Mouse (Mus musculus) G1E (cell line): ENCODE data around the gene Esrra. TPM values are rescaled to one million over a fixed set of nuclear protein-coding genes. Genes with fewer than 3 reads are reported as not detected.

Experiments used
- ATAC-seq: 2 replicates; pipeline ENCODE4 v1.8.0; 2016; ENCODE audit warnings: mild to moderate bottlenecking; ENCODE audit not compliant: insufficient number of reproducible peaks, poor library complexity, low FRiP score, severe bottlenecking; ENCODE audit errors: extremely low read depth
- DNase-seq: peaks from one replicate; pipeline ENCODE4 v3.0.0; 2012; ENCODE audit warnings: low spot score
- H3K27me3 ChIP-seq: 2 replicates; pipeline ENCODE4 v1.6.1; 2012; ENCODE audit warnings: mild to moderate bottlenecking, low read length, inconsistent platforms; ENCODE audit not compliant: insufficient read depth
- H3K36me3 ChIP-seq: replicated peaks from 2 replicates; pipeline ENCODE3; 2012; ENCODE audit warnings: mild to moderate bottlenecking, inconsistent platforms
- H3K4me1 ChIP-seq: 2 replicates; pipeline ENCODE4 v1.6.1; 2012; ENCODE audit warnings: low read depth, low read length, inconsistent platforms, mixed read lengths; ENCODE audit not compliant: insufficient read depth
- H3K4me3 ChIP-seq: 2 replicates; pipeline ENCODE4 v1.5.1; 2012; ENCODE audit warnings: low read depth, mild to moderate bottlenecking, inconsistent platforms, low read length, moderate library complexity, mixed read lengths
- H3K9me3 ChIP-seq: replicated peaks from 2 replicates; pipeline ENCODE4 v1.6.1; 2012; ENCODE audit warnings: inconsistent platforms
- CTCF ChIP-seq: IDR thresholded peaks from 2 replicates; pipeline ENCODE4 v1.5.1; 2012; ENCODE audit warnings: low read depth, low read length, inconsistent platforms, mixed read lengths
- GATA1 ChIP-seq: IDR thresholded peaks from 2 replicates; pipeline ENCODE4 v1.6.1; 2012; ENCODE audit warnings: borderline replicate concordance, low read length, inconsistent platforms, mixed read lengths
- GATA2 ChIP-seq: IDR thresholded peaks from 2 replicates; pipeline ENCODE4 v1.6.1; 2012; ENCODE audit warnings: low read depth, low read length, inconsistent platforms, borderline replicate concordance
- POLR2AphosphoS5 ChIP-seq: IDR thresholded peaks from 2 replicates; pipeline ENCODE4 v1.6.1; 2012; ENCODE audit warnings: low read depth, low read length, inconsistent platforms; ENCODE audit not compliant: insufficient replicate concordance
- TAL1 ChIP-seq: conservative IDR thresholded peaks from 2 replicates; pipeline ENCODE4 v1.6.1; 2012; ENCODE audit warnings: low read depth, low read length, inconsistent platforms, mixed read lengths
- polyA plus RNA-seq: library from polyadenylated mRNA; stranded (reverse); fragments of >175 nt; gene quantifications from 2 replicates; pipeline ENCODE4 v1.2.3, GENCODE M21; 2012
- total RNA-seq, 2 experiments: library from RNA; stranded (forward) in 1 of 2; stranded (reverse) in 1 of 2; fragments of 200-1000 nt in 1 of 2; fragments of >200 nt in 1 of 2; fragmentation: Nextera tagmentation in 1 of 2; gene quantifications; 2 replicates each; pipeline ENCODE4 v1.2.3; 2014 to 2017

The Esrra gene
- total and polyA plus RNA-seq, 3 experiments, result 10.0 to 42.6 (median 21.1) TPM

GRCm38 (mm10) chr19:6869355-6869754 lies 52.3 kb downstream of the Esrra start:
- Histone ChIP-seq H3K4me1 (peaks cover 34% of the 10 kb centered on the region), H3K9me3 (no peaks in the 10 kb centered on the region), H3K27me3 (no peaks in the 10 kb centered on the region), H3K36me3 (no peaks in the 10 kb centered on the region), H3K4me3 (peak overlapping the region; percentile 66)
- DNase-seq (no peak), ATAC-seq (peak; percentile 73)
- TF ChIP-seq POLR2AphosphoS5 (no peak), GATA2 (no peak), TAL1 (no peak)

GRCm38 (mm10) chr19:6861451-6861850 lies 60.2 kb downstream of the Esrra start:
- Histone ChIP-seq H3K9me3 (no peaks in the 10 kb centered on the region), H3K4me1 (peaks cover 43% of the 10 kb centered on the region), H3K27me3 (no peaks in the 10 kb centered on the region), H3K4me3 (no peak overlapping the region), H3K36me3 (peaks cover 37% of the 10 kb centered on the region)
- TF ChIP-seq CTCF (no peak), POLR2AphosphoS5 (no peak), GATA2 (no peak), GATA1 (no peak), TAL1 (no peak)
- ATAC-seq (no peak), DNase-seq (no peak)

Other genes starting within 250 kb of the Esrra start
- gene Rps6ka4, start 81.2 kb downstream of the Esrra start, total RNA-seq (2014; fragmentation: Nextera tagmentation), result 3.6 and 9.6 TPM in 2 replicates
- 7.2 and 9.8 TPM in 2 replicates for gene Rps6ka4, start 81.2 kb downstream of the Esrra start, total RNA-seq (2017)
- 29.5 and 37.6 TPM in 2 replicates for gene Rps6ka4, start 81.2 kb downstream of the Esrra start, polyA plus RNA-seq
- gene Ccdc88b, start 63.6 kb downstream of the Esrra start, total RNA-seq (2014; fragmentation: Nextera tagmentation), result 14.6 and 18.8 TPM in 2 replicates
- gene Ccdc88b, start 63.6 kb downstream of the Esrra start, total RNA-seq (2017), result 54.3 and 65.7 TPM in 2 replicates
- 102 and 124 TPM in 2 replicates for gene Ccdc88b, start 63.6 kb downstream of the Esrra start, polyA plus RNA-seq
- 191 and 244 TPM in 2 replicates for gene Trmt112, start 12.1 kb downstream of the Esrra start, total RNA-seq (2014; fragmentation: Nextera tagmentation)
- gene Trmt112, start 12.1 kb downstream of the Esrra start, total RNA-seq (2017), result 286 and 298 TPM in 2 replicates
- gene Trmt112, start 12.1 kb downstream of the Esrra start, polyA plus RNA-seq, result 261 and 287 TPM in 2 replicates
- 53.7 and 59.2 TPM in 2 replicates for gene Prdx5, start 11.7 kb downstream of the Esrra start, total RNA-seq (2014; fragmentation: Nextera tagmentation)
- 210 and 225 TPM in 2 replicates for gene Prdx5, start 11.7 kb downstream of the Esrra start, total RNA-seq (2017)
- gene Prdx5, start 11.7 kb downstream of the Esrra start, polyA plus RNA-seq, result 208 and 211 TPM in 2 replicates
- gene Catsperz, start 3.6 kb upstream of the Esrra start, total RNA-seq (2014; fragmentation: Nextera tagmentation), result not detected in 2 replicates
- 0.11 TPM in 1 of 2 replicates, not detected in the other for gene Catsperz, start 3.6 kb upstream of the Esrra start, total RNA-seq (2017)
- not detected in 2 replicates for gene Catsperz, start 3.6 kb upstream of the Esrra start, polyA plus RNA-seq
- gene Kcnk4, start 12.7 kb upstream of the Esrra start, total RNA-seq (2014; fragmentation: Nextera tagmentation), result not detected in 2 replicates
- gene Kcnk4, start 12.7 kb upstream of the Esrra start, total RNA-seq (2017), result 0.23 TPM in 1 of 2 replicates, not detected in the other
- 0.05 TPM in 1 of 2 replicates, not detected in the other for gene Kcnk4, start 12.7 kb upstream of the Esrra start, polyA plus RNA-seq
- 12.6 and 19.1 TPM in 2 replicates for gene Bad, start 20.0 kb upstream of the Esrra start, total RNA-seq (2014; fragmentation: Nextera tagmentation)
- gene Bad, start 20.0 kb upstream of the Esrra start, total RNA-seq (2017), result 50.7 and 62.7 TPM in 2 replicates
- gene Bad, start 20.0 kb upstream of the Esrra start, polyA plus RNA-seq, result 51.9 and 52.0 TPM in 2 replicates
- gene Gpr137, start 20.7 kb upstream of the Esrra start, total RNA-seq (2014; fragmentation: Nextera tagmentation), result 20.0 and 24.9 TPM in 2 replicates
- gene Gpr137, start 20.7 kb upstream of the Esrra start, total RNA-seq (2017), result 22.8 and 24.9 TPM in 2 replicates
- 32.1 and 39.9 TPM in 2 replicates for gene Gpr137, start 20.7 kb upstream of the Esrra start, polyA plus RNA-seq
- 74.0 and 111 TPM in 2 replicates for gene Ppp1r14b, start 53.2 kb upstream of the Esrra start, total RNA-seq (2014; fragmentation: Nextera tagmentation)
- 141 and 168 TPM in 2 replicates for gene Ppp1r14b, start 53.2 kb upstream of the Esrra start, total RNA-seq (2017)
- gene Ppp1r14b, start 53.2 kb upstream of the Esrra start, polyA plus RNA-seq, result 281 and 350 TPM in 2 replicates
- gene Plcb3, start 54.7 kb upstream of the Esrra start, total RNA-seq (2014; fragmentation: Nextera tagmentation), result 12.5 and 14.1 TPM in 2 replicates
- 9.9 and 10.6 TPM in 2 replicates for gene Plcb3, start 54.7 kb upstream of the Esrra start, total RNA-seq (2017)
- 21.0 and 22.2 TPM in 2 replicates for gene Plcb3, start 54.7 kb upstream of the Esrra start, polyA plus RNA-seq
- 72.6 and 120 TPM in 2 replicates for gene Fkbp2, start 58.7 kb upstream of the Esrra start, total RNA-seq (2014; fragmentation: Nextera tagmentation)
- gene Fkbp2, start 58.7 kb upstream of the Esrra start, total RNA-seq (2017), result 58.8 and 72.0 TPM in 2 replicates
- 170 and 201 TPM in 2 replicates for gene Fkbp2, start 58.7 kb upstream of the Esrra start, polyA plus RNA-seq
- 29.6 and 41.0 TPM in 2 replicates for gene Vegfb, start 65.8 kb upstream of the Esrra start, total RNA-seq (2014; fragmentation: Nextera tagmentation)
- 18.5 and 20.2 TPM in 2 replicates for gene Vegfb, start 65.8 kb upstream of the Esrra start, total RNA-seq (2017)
- 92.6 and 118 TPM in 2 replicates for gene Vegfb, start 65.8 kb upstream of the Esrra start, polyA plus RNA-seq
- gene Dnajc4, start 70.8 kb upstream of the Esrra start, total RNA-seq (2014; fragmentation: Nextera tagmentation), result 29.4 and 29.5 TPM in 2 replicates
- 11.6 and 14.4 TPM in 2 replicates for gene Dnajc4, start 70.8 kb upstream of the Esrra start, total RNA-seq (2017)
- gene Dnajc4, start 70.8 kb upstream of the Esrra start, polyA plus RNA-seq, result 23.9 and 24.3 TPM in 2 replicates
- 16.6 and 30.0 TPM in 2 replicates for gene Nudt22, start 74.3 kb upstream of the Esrra start, total RNA-seq (2014; fragmentation: Nextera tagmentation)
- 17.8 and 21.0 TPM in 2 replicates for gene Nudt22, start 74.3 kb upstream of the Esrra start, total RNA-seq (2017)
- gene Nudt22, start 74.3 kb upstream of the Esrra start, polyA plus RNA-seq, result 19.2 and 23.9 TPM in 2 replicates
- 2.6 and 6.1 TPM in 2 replicates for gene Trpt1, start 74.3 kb upstream of the Esrra start, total RNA-seq (2014; fragmentation: Nextera tagmentation)
- 1.6 and 2.7 TPM in 2 replicates for gene Trpt1, start 74.3 kb upstream of the Esrra start, total RNA-seq (2017)
- 1.2 TPM in 2 replicates for gene Trpt1, start 74.3 kb upstream of the Esrra start, polyA plus RNA-seq
- 66.2 and 69.5 TPM in 2 replicates for gene Fermt3, start 97.7 kb upstream of the Esrra start, total RNA-seq (2014; fragmentation: Nextera tagmentation)
- gene Fermt3, start 97.7 kb upstream of the Esrra start, total RNA-seq (2017), result 267 and 318 TPM in 2 replicates
- gene Fermt3, start 97.7 kb upstream of the Esrra start, polyA plus RNA-seq, result 461 and 527 TPM in 2 replicates
- 301 and 356 TPM in 2 replicates for gene Stip1, start 118.2 kb upstream of the Esrra start, total RNA-seq (2014; fragmentation: Nextera tagmentation)
- gene Stip1, start 118.2 kb upstream of the Esrra start, total RNA-seq (2017), result 267 and 279 TPM in 2 replicates
- gene Stip1, start 118.2 kb upstream of the Esrra start, polyA plus RNA-seq, result 136 and 224 TPM in 2 replicates
- not detected in 2 replicates for gene Macrod1, start 135.0 kb upstream of the Esrra start, total RNA-seq (2014; fragmentation: Nextera tagmentation)
- not detected in 2 replicates for gene Macrod1, start 135.0 kb upstream of the Esrra start, total RNA-seq (2017)
- gene Macrod1, start 135.0 kb upstream of the Esrra start, polyA plus RNA-seq, result 0.60 and 0.89 TPM in 2 replicates
- not detected in 2 replicates for gene Flrt1, start 183.9 kb upstream of the Esrra start, total RNA-seq (2014; fragmentation: Nextera tagmentation)
- 0.05 and 0.12 TPM in 2 replicates for gene Flrt1, start 183.9 kb upstream of the Esrra start, total RNA-seq (2017)
- gene Flrt1, start 183.9 kb upstream of the Esrra start, polyA plus RNA-seq, result not detected in 2 replicates